Mouse (Mus musculus) thymus, postnatal 25 days (tissue): ENCODE measurements around the gene Cmtm2b.
"Not testable (repeated sequence)": the region's sequence is repeated elsewhere in the genome, so short reads cannot be mapped to it uniquely, and the experiment has no call there.

Experiments
- DNase-seq: peaks from one replicate; pipeline ENCODE4 v3.0.0; 2022

Gene Cmtm2b

GRCm38 (mm10) chr8:104321930-104322329, at the start of gene Cmtm2b:
Cmtm2b (plus strand) TSS chr8:104322230.
- DNase-seq, result not testable (repeated sequence)

GRCm38 (mm10) chr8:104293081-104293480, 28.9 kb upstream of the Cmtm2b start, which contains the start of gene Cmtm2a:
Cmtm2a (minus strand) TSS chr8:104293181.
- not testable (repeated sequence) for DNase-seq

- DNase-seq, result no peak
Observed at GRCm38 (mm10) chr8:104294396-104294795, 27.6 kb upstream of the Cmtm2b start.

GRCm38 (mm10) chr8:104301577-104301976, 20.5 kb upstream of the Cmtm2b start:
- DNase-seq, result not testable (repeated sequence)

- not testable (repeated sequence) for DNase-seq
Observed at GRCm38 (mm10) chr8:104302536-104302935, 19.5 kb upstream of the Cmtm2b start.

GRCm38 (mm10) chr8:104304962-104305361, 17.1 kb upstream of the Cmtm2b start:
- no peak for DNase-seq

GRCm38 (mm10) chr8:104308341-104308740, 13.7 kb upstream of the Cmtm2b start:
- DNase-seq, result not testable (repeated sequence)

GRCm38 (mm10) chr8:104309441-104310155, 12.4 kb upstream of the Cmtm2b start, which contains the start of the genes Gm45711 and Cmtm1:
Gm45711 (minus strand) TSS chr8:104310081.
Cmtm1 (minus strand) TSS chr8:104310145.
- not testable (repeated sequence) for DNase-seq

GRCm38 (mm10) chr8:104312023-104312422, 10.0 kb upstream of the Cmtm2b start:
- DNase-seq, result not testable (repeated sequence)

GRCm38 (mm10) chr8:104313311-104313710, 8.7 kb upstream of the Cmtm2b start:
- DNase-seq, result no peak

- DNase-seq, result not testable (repeated sequence)
Observed at GRCm38 (mm10) chr8:104321267-104321666, 763 bp upstream of the Cmtm2b start, which contains the start of gene Gm11020. Gm11020 (plus strand) TSS chr8:104321567.

- no peak for DNase-seq
Observed at GRCm38 (mm10) chr8:104332665-104333631, 10.9 kb downstream of the Cmtm2b start.

GRCm38 (mm10) chr8:104333786-104334185, 11.8 kb downstream of the Cmtm2b start:
- DNase-seq, result no peak

- DNase-seq, result no peak
Observed at GRCm38 (mm10) chr8:104334196-104334595, 12.2 kb downstream of the Cmtm2b start.

- DNase-seq, result no peak
Observed at GRCm38 (mm10) chr8:104336806-104337205, 14.8 kb downstream of the Cmtm2b start.

- peak; percentile 21 for DNase-seq
Observed at GRCm38 (mm10) chr8:104337890-104338289, 15.9 kb downstream of the Cmtm2b start.

GRCm38 (mm10) chr8:104339229-104339982, 17.4 kb downstream of the Cmtm2b start, which contains the start of gene Cmtm3:
Cmtm3 (plus strand) TSS chr8:104339410.
- no peak for DNase-seq

- no peak for DNase-seq
Observed at GRCm38 (mm10) chr8:104339983-104340232, 17.9 kb downstream of the Cmtm2b start.

- DNase-seq, result peak; percentile 82
Observed at GRCm38 (mm10) chr8:104340233-104341105, 18.4 kb downstream of the Cmtm2b start.

GRCm38 (mm10) chr8:104341106-104341561, 19.1 kb downstream of the Cmtm2b start:
- no peak for DNase-seq

GRCm38 (mm10) chr8:104341678-104342077, 19.6 kb downstream of the Cmtm2b start:
- no peak for DNase-seq

- no peak for DNase-seq
Observed at GRCm38 (mm10) chr8:104342426-104342825, 20.4 kb downstream of the Cmtm2b start.
